17 mouse cellular contexts compared by ENCODE assay signal in the genomic region with DNA sequence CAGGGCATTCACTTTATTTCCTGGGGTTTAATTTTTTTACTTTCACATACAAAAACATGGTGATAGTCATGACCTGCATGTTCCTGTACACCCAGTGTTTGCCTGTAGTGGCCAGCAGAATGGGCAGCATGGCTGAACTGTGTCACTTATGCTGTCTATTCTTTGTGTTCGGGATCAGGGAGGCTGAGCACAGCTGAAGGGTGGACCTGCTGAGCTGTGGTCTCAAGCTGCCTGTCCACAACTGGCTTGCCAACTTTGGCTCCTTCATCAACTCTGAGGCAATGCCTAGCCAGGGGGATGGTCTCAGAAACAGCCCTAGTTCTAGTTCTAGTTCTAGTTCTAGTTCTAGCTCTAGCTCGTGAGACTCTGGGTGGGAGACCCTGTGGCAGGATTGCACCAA.
DNase-seq lines count a peak whose midpoint lies in the region; ATAC-seq and TF ChIP-seq lines count a peak whose summit lies in the region.
"Had no signal": no experiment of that assay in that cellular context is flagged by ENCODE, and none has a peak within 500 bp of the region (broad histone marks: within the 10 kb centered on the region; RNA-seq: fewer than 3 reads in every experiment).

No protein-coding gene starts in this region.

- ATAC-seq in heart, embryonic 15.5 days (replicated peaks; ENCODE audit: insufficient number of reproducible peaks, insufficient read depth, low FRiP score, low read depth): 0 out of 2 replicates have a peak, but pooled peaks have one; percentile 14
- no peak for ATAC-seq in lung, embryonic 16.5 days (ENCODE audit: low read depth)
- ATAC-seq in midbrain, embryonic 14.5 days (ENCODE audit: low FRiP score, low TSS enrichment): no peak
- ATAC-seq: lung, postnatal 0 days had no signal

- intact Hi-C loops in heart, postnatal 25 days (cut with DNase I): no loop called here

- H3K79me2 ChIP-seq in myocyte (ENCODE audit: control insufficient read depth, insufficient read depth): no peaks in the 10 kb centered on the region

- no peak overlapping the region for H3ac ChIP-seq in myocyte (ENCODE audit: control insufficient read depth, insufficient read length)

- no peak for TF ChIP-seq POLR2A in myocyte (IDR thresholded peaks at IDR 0.05; ENCODE audit: insufficient read length, low read depth)

- no peak overlapping the region for H3K4me3 ChIP-seq in heart, embryonic 15.5 days
- H3K4me3 ChIP-seq in lung, embryonic 16.5 days (ENCODE audit: low read length): no peak overlapping the region
- H3K4me3 ChIP-seq in midbrain, embryonic 14.5 days (replicated peaks; ENCODE audit: low read depth, low read length): no peak overlapping the region
- no peak overlapping the region for H3K4me3 ChIP-seq in myocyte
- H3K4me3 ChIP-seq: embryonic facial prominence, embryonic 10.5 days; forebrain, embryonic 12.5 days; heart, embryonic 12.5 days; liver, embryonic 15.5 days had no signal

- H3K27me3 ChIP-seq in heart, embryonic 15.5 days: no peaks in the 10 kb centered on the region
- H3K27me3 ChIP-seq in lung, embryonic 16.5 days (ENCODE audit: control insufficient read depth, insufficient read depth, low read depth, low read length): no peaks in the 10 kb centered on the region
- H3K27me3 ChIP-seq in midbrain, embryonic 14.5 days (ENCODE audit: control insufficient read depth, insufficient read depth, low read length): no peaks in the 10 kb centered on the region
- H3K27me3 ChIP-seq in myocyte (ENCODE audit: control insufficient read depth, insufficient read depth, insufficient read length): no peaks in the 10 kb centered on the region
- H3K27me3 ChIP-seq: forebrain, embryonic 12.5 days; heart, embryonic 12.5 days; liver, embryonic 15.5 days had no signal

- no peaks in the 10 kb centered on the region for H3K9me3 ChIP-seq in heart, embryonic 15.5 days (replicated peaks)
- H3K9me3 ChIP-seq in lung, embryonic 16.5 days (ENCODE audit: control insufficient read depth, low read length): no peaks in the 10 kb centered on the region
- no peaks in the 10 kb centered on the region for H3K9me3 ChIP-seq in midbrain, embryonic 14.5 days (ENCODE audit: control insufficient read depth, low read length)
- H3K9me3 ChIP-seq: embryonic facial prominence, embryonic 10.5 days; forebrain, embryonic 12.5 days; heart, embryonic 12.5 days; liver, embryonic 15.5 days had no signal

- no peak for DNase-seq in heart, postnatal 25 days (ENCODE audit: low spot score)
- DNase-seq in lung, postnatal 10 days: no peak
- DNase-seq in midbrain, embryonic 14.5 days: no peak
- no peak for DNase-seq in yolk sac, embryonic 10.5 days (ENCODE audit: low spot score)
- DNase-seq in layer of hippocampus, postnatal 14 days (ENCODE audit: low spot score in 2 of 2): no peak
- DNase-seq: kidney, adult 11 months; right cerebral cortex, postnatal 14 days; spleen, adult 18-20 months; thymus, adult 18-20 months had no signal

- H3K9ac ChIP-seq in heart, embryonic 15.5 days: no peak overlapping the region
- H3K9ac ChIP-seq in lung, embryonic 16.5 days (ENCODE audit: low read length): no peak overlapping the region
- H3K9ac ChIP-seq in midbrain, embryonic 14.5 days (replicated peaks; ENCODE audit: low read length): no peak overlapping the region
- H3K9ac ChIP-seq: forebrain, embryonic 12.5 days; heart, embryonic 12.5 days; liver, embryonic 15.5 days had no signal

- H3K4me2 ChIP-seq in heart, embryonic 15.5 days: no peak overlapping the region
- no peak overlapping the region for H3K4me2 ChIP-seq in lung, embryonic 16.5 days (ENCODE audit: low read depth, low read length)
- no peak overlapping the region for H3K4me2 ChIP-seq in midbrain, embryonic 14.5 days (ENCODE audit: low read length)
- peak overlapping the region; percentile 67 for H3K4me2 ChIP-seq in myocyte (ENCODE audit: low read depth)
- H3K4me2 ChIP-seq: forebrain, embryonic 12.5 days; heart, embryonic 12.5 days; liver, embryonic 15.5 days had no signal

- 82% methylated on average over 2 of the region's 2 CpGs for WGBS in heart, embryonic 15.5 days
- 83% methylated on average over 2 of the region's 2 CpGs for WGBS in lung, embryonic 16.5 days
- WGBS in midbrain, embryonic 14.5 days: 61% methylated on average over 2 of the region's 2 CpGs

- peaks cover 13% of the 10 kb centered on the region for H3K4me1 ChIP-seq in heart, embryonic 15.5 days (replicated peaks)
- H3K4me1 ChIP-seq in lung, embryonic 16.5 days (replicated peaks; ENCODE audit: control insufficient read depth, insufficient read depth, low read length): no peaks in the 10 kb centered on the region
- H3K4me1 ChIP-seq in midbrain, embryonic 14.5 days (ENCODE audit: control insufficient read depth, insufficient read depth, low read length): 0 out of 2 replicates have a peak, but pooled peaks cover 10% of the 10 kb centered on the region
- H3K4me1 ChIP-seq: liver, embryonic 15.5 days had no signal

- no peak overlapping the region for H3K27ac ChIP-seq in heart, embryonic 15.5 days
- H3K27ac ChIP-seq in lung, embryonic 16.5 days (ENCODE audit: low read length): 0 out of 2 replicates have a peak overlapping the region, but pooled peaks have one; percentile 5
- peak overlapping the region; percentile 55 for H3K27ac ChIP-seq in midbrain, embryonic 14.5 days (replicated peaks; ENCODE audit: low read depth, low read length)
- H3K27ac ChIP-seq: embryonic facial prominence, embryonic 10.5 days; forebrain, embryonic 12.5 days; liver, embryonic 15.5 days had no signal

- H3K36me3 ChIP-seq in heart, embryonic 15.5 days: no peaks in the 10 kb centered on the region
- no peaks in the 10 kb centered on the region for H3K36me3 ChIP-seq in lung, embryonic 16.5 days (ENCODE audit: control insufficient read depth, insufficient read depth, low read length)
- H3K36me3 ChIP-seq in midbrain, embryonic 14.5 days (ENCODE audit: control insufficient read depth, insufficient read depth, low read length): no peaks in the 10 kb centered on the region
- H3K36me3 ChIP-seq in myocyte (ENCODE audit: control insufficient read depth, insufficient read depth): no peaks in the 10 kb centered on the region
- H3K36me3 ChIP-seq: forebrain, embryonic 12.5 days; liver, embryonic 15.5 days had no signal

TF ChIP-seq in myocyte, 11 proteins besides CTCF, POLR2A, EP300 and RAD21:
- peak; percentile 8 to 62 (median 19) for TF ChIP-seq MYOD1 (IDR thresholded peaks at IDR 0.05; ENCODE audit: control insufficient read depth in 1 of 3, insufficient read length in 2 of 3, low read depth in 2 of 3)
- peak; percentile 17 to 72 (median 35) for TF ChIP-seq MYOG (IDR thresholded peaks at IDR 0.05; ENCODE audit: control insufficient read depth in 1 of 3, insufficient read depth in 1 of 3, insufficient read length in 2 of 3, low read depth in 2 of 3)
- no peak for TF ChIP-seq USF1 (IDR thresholded peaks at IDR 0.05; ENCODE audit: low read depth)
- TF ChIP-seq TCF12 (IDR thresholded peaks at IDR 0.05; ENCODE audit: insufficient read depth, poor library complexity, severe bottlenecking): no peak
